Mouse (Mus musculus): Measurements from ENCODE around the gene Klra4. TPM values are rescaled to one million over a fixed set of nuclear protein-coding genes. Genes with fewer than 3 reads are reported as not detected.
A peak's percentile ranks its signal among the peaks of the same experiment; 100 is the strongest.
"Not testable (repeated sequence)": the region's sequence is repeated elsewhere in the genome, so short reads cannot be mapped to it uniquely, and the experiment has no call there.

Gene Klra4
- not detected for total RNA-seq (2018; cell fraction: chromatin; rRNA removed)
- total RNA-seq (2018; cell fraction: cytosol; rRNA removed): not detected
- total RNA-seq (2018; cell fraction: nucleus; rRNA removed): not detected
- polyA plus RNA-seq (2018): not detected in 3 replicates

DNA sequence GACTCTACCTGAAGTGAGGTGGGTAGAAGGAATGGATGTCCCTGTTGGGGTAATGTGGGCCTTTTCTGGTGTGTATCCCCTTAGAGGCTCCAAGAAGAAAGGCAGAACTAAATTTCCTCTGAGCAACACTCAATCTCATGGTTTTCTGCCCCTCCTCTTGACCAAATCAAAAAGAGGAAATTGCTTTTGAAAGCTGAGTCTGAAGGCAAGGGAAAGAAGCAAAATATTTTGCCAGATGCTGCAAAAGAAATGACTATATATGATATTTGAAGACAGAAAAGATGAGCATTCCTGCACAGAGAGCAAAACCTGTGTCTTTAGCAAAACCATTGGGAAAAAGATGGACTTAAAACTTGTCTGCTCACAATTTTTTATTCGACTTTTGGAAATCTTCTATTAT, at the start of gene Klra4:
Klra4 (minus strand) TSS at position 101 of the 400 bp plus-strand sequence.
- not testable (repeated sequence) for H3K36me3 ChIP-seq (ENCODE audit: inconsistent target); H3K79me2 ChIP-seq (ENCODE audit: inconsistent target); H3K27ac ChIP-seq; H3K4me3 ChIP-seq (ENCODE audit: inconsistent target)
- 80% methylated on average over 1 of the region's 1 CpGs for WGBS (ENCODE audit: missing documents)

DNA sequence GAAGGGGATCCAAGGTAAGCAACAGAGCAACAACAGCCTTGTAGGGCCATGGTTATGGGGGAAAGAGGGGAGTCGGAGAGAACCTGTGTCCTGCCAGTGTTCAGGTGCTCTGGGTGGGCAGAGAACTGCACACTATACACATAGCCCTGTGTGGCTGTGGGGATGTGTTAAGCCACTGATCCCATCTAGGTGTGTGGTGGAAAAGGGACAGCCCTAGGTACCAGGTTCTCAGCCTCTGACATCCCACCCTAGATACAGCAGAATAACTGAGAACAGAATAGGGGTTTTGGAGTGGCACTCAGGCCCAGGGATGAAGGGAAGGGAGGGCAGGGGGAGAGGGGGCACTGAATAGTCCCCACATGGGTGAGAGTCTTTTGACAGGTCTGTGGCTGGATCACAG, 43.4 kb upstream of the Klra4 start:
- Histone ChIP-seq H3K36me3 (ENCODE audit: inconsistent target) (no peaks in the 10 kb centered on the region), H3K27ac (no peak overlapping the region), H3K79me2 (ENCODE audit: inconsistent target) (no peaks in the 10 kb centered on the region), H3K4me3 (ENCODE audit: inconsistent target) (no peak overlapping the region)
- 100% methylated on average over 1 of the region's 1 CpGs for WGBS (ENCODE audit: missing documents)

DNA sequence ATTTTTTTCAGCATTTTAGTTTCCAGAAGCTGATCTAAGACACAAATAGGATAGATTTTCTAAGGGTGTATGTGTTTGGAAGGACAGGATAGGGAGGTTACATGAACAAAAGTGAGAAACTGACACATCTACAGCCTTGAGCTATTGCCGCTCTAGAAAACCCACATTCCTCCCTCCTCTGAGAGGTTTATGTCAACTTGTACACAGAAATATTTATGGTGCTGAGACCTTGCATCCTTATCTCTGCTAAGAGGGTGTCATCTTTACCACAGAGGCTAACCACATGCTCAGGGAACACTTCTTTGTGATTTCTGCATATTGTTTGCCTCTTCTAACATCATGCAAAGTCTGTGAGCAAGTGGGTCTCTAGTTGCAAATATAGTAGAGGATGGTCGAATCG, 35.7 kb upstream of the Klra4 start:
- H3K4me3 ChIP-seq (ENCODE audit: inconsistent target); H3K27ac ChIP-seq; H3K36me3 ChIP-seq (ENCODE audit: inconsistent target); H3K79me2 ChIP-seq (ENCODE audit: inconsistent target): not testable (repeated sequence)
- 84% methylated on average over 3 of the region's 3 CpGs for WGBS (ENCODE audit: missing documents)

DNA sequence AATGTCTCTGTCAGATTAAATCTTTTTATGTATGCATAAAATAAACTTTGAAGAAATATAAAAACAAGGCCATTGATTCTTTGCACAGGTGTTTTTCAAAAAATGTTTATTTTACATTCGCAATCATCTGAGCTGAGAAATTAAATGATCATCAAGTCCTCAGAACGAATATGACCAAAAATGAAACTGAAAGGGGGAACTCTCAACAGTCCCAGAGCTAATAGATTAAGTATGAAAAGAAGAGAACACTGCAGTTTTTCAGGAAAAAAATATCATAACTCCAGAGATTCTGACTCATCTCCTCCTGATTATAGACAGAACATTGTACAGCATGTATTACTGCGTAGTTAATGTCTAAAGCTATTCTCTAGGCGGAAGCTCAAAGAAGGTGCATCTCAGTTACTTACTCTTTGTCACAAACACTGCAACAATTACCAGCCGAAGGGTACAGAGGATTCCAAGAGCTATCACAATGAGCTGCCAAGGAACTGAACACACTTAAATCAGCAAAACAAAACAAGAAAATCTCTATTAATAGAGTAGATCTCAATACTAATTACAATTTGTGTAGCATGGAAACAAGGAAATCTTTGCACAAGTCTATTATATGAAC, 25.4 kb upstream of the Klra4 start:
- no peaks in the 10 kb centered on the region for H3K79me2 ChIP-seq (ENCODE audit: inconsistent target)
- H3K36me3 ChIP-seq (ENCODE audit: inconsistent target): no peaks in the 10 kb centered on the region
- no peak overlapping the region for H3K4me3 ChIP-seq (ENCODE audit: inconsistent target)
- 19% methylated on average over 5 of the region's 5 CpGs for WGBS (ENCODE audit: missing documents)
- peak overlapping the region; percentile 43 for H3K27ac ChIP-seq

DNA sequence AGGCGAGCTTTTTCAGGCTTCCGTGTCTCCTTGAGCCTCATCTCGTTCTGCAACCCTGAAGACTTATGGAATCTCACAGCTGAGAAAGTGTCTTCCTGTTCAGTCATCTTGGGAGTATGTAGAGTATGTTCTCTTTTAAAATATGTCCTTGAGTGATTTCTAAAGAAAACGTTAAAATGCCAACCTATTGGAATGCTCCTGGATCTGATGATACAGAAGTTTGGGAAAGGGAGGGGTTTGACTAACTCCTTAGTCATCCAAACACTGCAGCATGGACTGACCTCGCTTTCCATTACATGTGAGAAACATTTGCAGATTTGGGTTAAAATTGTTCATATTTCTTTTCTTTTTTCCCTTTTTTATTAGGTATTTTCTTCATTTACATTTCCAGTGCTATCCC, 1.9 kb downstream of the Klra4 start:
- Histone ChIP-seq H3K4me3 (ENCODE audit: inconsistent target) (no peak overlapping the region), H3K27ac (no peak overlapping the region), H3K36me3 (ENCODE audit: inconsistent target) (no peaks in the 10 kb centered on the region), H3K79me2 (ENCODE audit: inconsistent target) (no peaks in the 10 kb centered on the region)
- WGBS (ENCODE audit: missing documents): 86% methylated on average over 5 of the region's 5 CpGs

DNA sequence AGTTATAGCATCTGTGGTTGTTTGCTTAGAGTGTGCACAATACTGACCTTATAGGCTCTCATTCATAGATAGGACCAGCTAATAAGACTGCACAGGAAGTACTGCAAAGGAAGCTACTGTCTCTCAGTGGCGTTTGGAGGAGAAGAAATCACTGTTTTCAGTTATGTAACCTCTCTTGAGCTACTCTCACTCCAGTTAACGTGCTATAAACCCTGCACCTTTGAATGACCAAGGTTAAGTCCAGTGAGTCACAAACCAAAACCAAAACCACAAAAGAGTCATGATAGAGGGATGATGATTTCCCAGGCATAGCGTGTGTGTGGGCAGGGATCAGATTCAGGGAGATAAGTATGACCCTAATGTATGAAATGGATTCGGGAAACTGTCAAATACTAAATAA, 31.9 kb downstream of the Klra4 start:
- not testable (repeated sequence) for H3K27ac ChIP-seq; H3K36me3 ChIP-seq (ENCODE audit: inconsistent target); H3K79me2 ChIP-seq (ENCODE audit: inconsistent target); H3K4me3 ChIP-seq (ENCODE audit: inconsistent target)
- 55% methylated on average over 4 of the region's 4 CpGs for WGBS (ENCODE audit: missing documents)

DNA sequence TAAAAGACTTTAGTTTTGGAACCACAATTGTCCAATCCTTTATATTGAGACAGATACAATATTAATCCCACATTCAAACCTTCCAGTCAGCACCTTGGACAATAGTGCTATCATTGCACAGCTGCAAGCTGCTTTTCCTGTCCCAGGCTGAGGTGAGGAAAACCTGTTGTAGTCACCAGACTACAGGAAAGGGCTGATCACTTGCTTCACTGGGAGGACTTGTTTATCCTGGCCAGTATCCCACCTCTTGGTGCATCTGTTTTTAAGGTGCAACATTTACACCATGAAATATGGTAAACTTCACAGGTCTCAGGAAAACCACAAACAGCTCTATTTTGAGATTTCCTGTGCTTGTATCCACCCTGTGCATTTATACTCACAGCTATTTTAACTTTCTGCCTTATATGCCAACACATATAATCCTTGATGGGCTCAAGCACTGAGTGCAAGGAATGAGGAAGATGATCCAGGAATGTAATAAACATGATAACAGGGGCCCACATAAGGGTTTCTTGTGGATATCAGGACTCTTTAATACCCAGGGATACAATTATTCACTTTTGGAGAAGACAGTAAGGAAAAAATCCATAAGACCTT, 35.5 kb downstream of the Klra4 start:
- H3K27ac ChIP-seq; H3K36me3 ChIP-seq (ENCODE audit: inconsistent target); H3K79me2 ChIP-seq (ENCODE audit: inconsistent target); H3K4me3 ChIP-seq (ENCODE audit: inconsistent target): not testable (repeated sequence)

- 65% methylated on average over 4 of the region's 4 CpGs for WGBS (ENCODE audit: missing documents)
These were observed 40.2 kb downstream of the Klra4 start, which contains the start of gene Klra6 for GRCm38 (mm10) chr6:130026854-130027253. Klra6 (minus strand) TSS chr6:130026954.

More at GRCm38 (mm10) chr6:130026854-130027253, 40.2 kb downstream of the Klra4 start, which contains the start of gene Klra6:
- Histone ChIP-seq H3K27ac (no peak within 1 kb of the TSS), H3K79me2 (ENCODE audit: inconsistent target) (no peaks in the 10 kb centered on the region), H3K36me3 (ENCODE audit: inconsistent target) (no peaks in the 10 kb centered on the region), H3K4me3 (ENCODE audit: inconsistent target) (no peak within 1 kb of the TSS)

Other genes with a start within 250 kb of the Klra4 start
- not detected in 3 replicates for gene Gm17631, start 204.6 kb downstream of the Klra4 start, polyA plus RNA-seq (2018)
- gene Klra17, start 190.6 kb downstream of the Klra4 start, polyA plus RNA-seq (2018): 0.98 to 1.4 TPM in 2 of 3 replicates, not detected in the other
- not detected in 3 replicates for gene Klra5, start 149.6 kb downstream of the Klra4 start, polyA plus RNA-seq (2018)
- not detected in 3 replicates for gene Klra6, start 40.3 kb downstream of the Klra4 start, polyA plus RNA-seq (2018)
- not detected in 3 replicates for gene Klra8, start 62.6 kb upstream of the Klra4 start, polyA plus RNA-seq (2018)
- 1.00 to 1.0 TPM in 2 of 3 replicates, not detected in the other for gene Klra9, start 125.8 kb upstream of the Klra4 start, polyA plus RNA-seq (2018)
- gene Klra7, start 166.1 kb upstream of the Klra4 start, polyA plus RNA-seq (2018): not detected in 3 replicates
- gene Klra10, start 214.7 kb upstream of the Klra4 start, polyA plus RNA-seq (2018): not detected in 3 replicates

Data from macrophage (primary cell).